Mouse (Mus musculus): ENCODE results near the gene Tuba3b. TPM values are rescaled to one million over a fixed set of nuclear protein-coding genes. Genes with fewer than 3 reads are reported as not detected.

The Tuba3b gene
- polyA plus RNA-seq, 1 experiment from 2014 or later, result 0.06 TPM

GRCm38 (mm10) chr6:145590501-145591293, 24.9 kb upstream of the Tuba3b start:
- 68% methylated on average over 11 of the region's 11 CpGs for WGBS (ENCODE audit: insufficient replicate concordance)
- no peak for ATAC-seq (ENCODE audit: insufficient read depth)
- H3K4me2 ChIP-seq, result no peak overlapping the region
- no peak overlapping the region for H3K9ac ChIP-seq
- no peaks in the 10 kb centered on the region for H3K4me1 ChIP-seq (replicated peaks)
- no peaks in the 10 kb centered on the region for H3K27me3 ChIP-seq
- no peaks in the 10 kb centered on the region for H3K9me3 ChIP-seq (replicated peaks)
- H3K36me3 ChIP-seq (replicated peaks), result no peaks in the 10 kb centered on the region
- no peak overlapping the region for H3K4me3 ChIP-seq (replicated peaks)
- no peak overlapping the region for H3K27ac ChIP-seq (replicated peaks)

- no peak for ATAC-seq (ENCODE audit: insufficient read depth)
- WGBS (ENCODE audit: insufficient replicate concordance), result 50% methylated on average over 1 of the region's 1 CpGs
- Histone ChIP-seq H3K4me1 (replicated peaks) (no peaks in the 10 kb centered on the region), H3K4me3 (replicated peaks) (no peak overlapping the region), H3K9me3 (replicated peaks) (no peaks in the 10 kb centered on the region), H3K4me2 (no peak overlapping the region), H3K36me3 (replicated peaks) (no peaks in the 10 kb centered on the region), H3K27me3 (no peaks in the 10 kb centered on the region), H3K9ac (no peak overlapping the region), H3K27ac (replicated peaks) (no peak overlapping the region)
Measured at GRCm38 (mm10) chr6:145591578-145591977, 24.0 kb upstream of the Tuba3b start.

DNA sequence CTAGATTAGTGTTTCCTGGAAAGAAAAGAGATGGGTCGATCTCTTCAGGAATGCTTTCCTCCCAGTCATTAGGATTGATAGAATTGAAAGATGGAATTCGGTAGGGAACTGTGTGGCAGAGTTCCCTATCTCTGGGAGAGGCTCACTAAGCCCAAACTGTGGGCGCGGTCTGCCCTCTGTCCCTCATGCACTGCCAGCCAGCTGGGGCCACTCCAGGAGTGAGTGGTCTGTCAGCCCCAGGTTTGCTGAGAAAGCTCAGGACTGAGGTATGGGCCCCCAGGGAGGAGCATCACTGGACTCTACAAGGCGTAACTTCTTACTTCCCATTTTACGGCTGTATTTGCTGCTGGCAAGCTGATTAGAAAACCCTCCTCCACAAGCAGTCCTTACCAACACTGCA, 23.5 kb upstream of the Tuba3b start:
- Histone ChIP-seq H3K27me3 (no peaks in the 10 kb centered on the region), H3K4me2 (no peak overlapping the region), H3K4me3 (replicated peaks) (no peak overlapping the region), H3K36me3 (replicated peaks) (no peaks in the 10 kb centered on the region), H3K9ac (no peak overlapping the region), H3K4me1 (replicated peaks) (no peaks in the 10 kb centered on the region), H3K9me3 (replicated peaks) (no peaks in the 10 kb centered on the region), H3K27ac (replicated peaks) (no peak overlapping the region)
- no peak for ATAC-seq (ENCODE audit: insufficient read depth)
- WGBS (ENCODE audit: insufficient replicate concordance), result 48% methylated on average over 6 of the region's 6 CpGs

GRCm38 (mm10) chr6:145592531-145592998, 23.0 kb upstream of the Tuba3b start:
- Histone ChIP-seq H3K36me3 (replicated peaks) (no peaks in the 10 kb centered on the region), H3K4me3 (replicated peaks) (no peak overlapping the region), H3K27ac (replicated peaks) (no peak overlapping the region), H3K4me2 (no peak overlapping the region), H3K27me3 (no peaks in the 10 kb centered on the region), H3K9me3 (replicated peaks) (no peaks in the 10 kb centered on the region), H3K9ac (no peak overlapping the region), H3K4me1 (replicated peaks) (no peaks in the 10 kb centered on the region)
- ATAC-seq (ENCODE audit: insufficient read depth), result no peak
- WGBS (ENCODE audit: insufficient replicate concordance), result 66% methylated on average over 8 of the region's 8 CpGs

- ATAC-seq (ENCODE audit: insufficient read depth), result no peak
Measured at GRCm38 (mm10) chr6:145593991-145594390, 21.6 kb upstream of the Tuba3b start.

DNA sequence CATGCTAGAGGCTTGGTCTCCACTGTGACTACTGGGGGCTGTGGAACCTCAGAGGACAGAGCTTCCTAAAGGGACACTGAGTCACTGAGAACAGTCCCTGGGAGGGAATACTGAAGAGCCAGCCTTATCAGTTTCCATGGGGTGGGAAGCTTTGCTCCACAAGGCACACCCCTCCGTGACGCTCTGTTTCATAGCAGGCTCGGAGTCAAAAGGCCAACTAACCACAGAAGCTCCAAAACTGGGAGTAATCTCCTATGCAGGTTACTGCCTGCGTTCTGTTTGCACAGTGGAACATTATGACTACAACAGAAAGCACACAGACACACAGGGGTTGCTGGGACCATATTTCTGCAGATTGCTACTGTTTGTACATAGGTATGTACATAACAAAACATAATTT, 19.7 kb upstream of the Tuba3b start:
- no peak overlapping the region for H3K4me3 ChIP-seq (replicated peaks)
- ATAC-seq (ENCODE audit: insufficient read depth), result no peak
- 50% methylated on average over 4 of the region's 4 CpGs for WGBS (ENCODE audit: insufficient replicate concordance)
- no peak overlapping the region for H3K4me2 ChIP-seq
- H3K4me1 ChIP-seq (replicated peaks), result no peaks in the 10 kb centered on the region
- H3K27me3 ChIP-seq, result no peaks in the 10 kb centered on the region
- no peaks in the 10 kb centered on the region for H3K36me3 ChIP-seq (replicated peaks)
- H3K9me3 ChIP-seq (replicated peaks), result no peaks in the 10 kb centered on the region
- H3K27ac ChIP-seq (replicated peaks), result no peak overlapping the region
- H3K9ac ChIP-seq, result no peak overlapping the region

More at GRCm38 (mm10) chr6:145593991-145594390, 21.6 kb upstream of the Tuba3b start:
- 47% methylated on average over 7 of the region's 7 CpGs for WGBS (ENCODE audit: insufficient replicate concordance)
- Histone ChIP-seq H3K27ac (replicated peaks) (no peak overlapping the region), H3K27me3 (no peaks in the 10 kb centered on the region), H3K9me3 (replicated peaks) (no peaks in the 10 kb centered on the region), H3K9ac (no peak overlapping the region), H3K4me3 (replicated peaks) (no peak overlapping the region), H3K36me3 (replicated peaks) (no peaks in the 10 kb centered on the region), H3K4me2 (no peak overlapping the region), H3K4me1 (replicated peaks) (no peaks in the 10 kb centered on the region)

- ATAC-seq (ENCODE audit: insufficient read depth), result no peak
- Histone ChIP-seq H3K4me1 (replicated peaks) (no peaks in the 10 kb centered on the region), H3K9me3 (replicated peaks) (no peaks in the 10 kb centered on the region), H3K4me3 (replicated peaks) (no peak overlapping the region), H3K9ac (no peak overlapping the region), H3K36me3 (replicated peaks) (no peaks in the 10 kb centered on the region), H3K27ac (replicated peaks) (no peak overlapping the region), H3K27me3 (no peaks in the 10 kb centered on the region), H3K4me2 (no peak overlapping the region)
- 40% methylated on average over 11 of the region's 11 CpGs for WGBS (ENCODE audit: insufficient replicate concordance)
Measured at GRCm38 (mm10) chr6:145598794-145599555, 16.6 kb upstream of the Tuba3b start.

- WGBS (ENCODE audit: insufficient replicate concordance), result 57% methylated on average over 2 of the region's 2 CpGs
- no peaks in the 10 kb centered on the region for H3K4me1 ChIP-seq (replicated peaks)
- H3K27ac ChIP-seq (replicated peaks), result no peak overlapping the region
- no peaks in the 10 kb centered on the region for H3K9me3 ChIP-seq (replicated peaks)
- no peak overlapping the region for H3K9ac ChIP-seq
- H3K27me3 ChIP-seq, result no peaks in the 10 kb centered on the region
- H3K4me3 ChIP-seq (replicated peaks), result no peak overlapping the region
- H3K36me3 ChIP-seq (replicated peaks), result no peaks in the 10 kb centered on the region
- no peak for ATAC-seq (ENCODE audit: insufficient read depth)
- H3K4me2 ChIP-seq, result no peak overlapping the region
Measured at GRCm38 (mm10) chr6:145604126-145604525, 11.4 kb upstream of the Tuba3b start.

GRCm38 (mm10) chr6:145604648-145605047, 10.9 kb upstream of the Tuba3b start:
- Histone ChIP-seq H3K4me1 (replicated peaks) (no peaks in the 10 kb centered on the region), H3K9me3 (replicated peaks) (no peaks in the 10 kb centered on the region), H3K27ac (replicated peaks) (no peak overlapping the region), H3K27me3 (no peaks in the 10 kb centered on the region), H3K9ac (no peak overlapping the region), H3K4me3 (replicated peaks) (no peak overlapping the region), H3K4me2 (no peak overlapping the region), H3K36me3 (replicated peaks) (no peaks in the 10 kb centered on the region)
- no peak for ATAC-seq (ENCODE audit: insufficient read depth)
- WGBS (ENCODE audit: insufficient replicate concordance), result 14% methylated on average over 4 of the region's 4 CpGs

DNA sequence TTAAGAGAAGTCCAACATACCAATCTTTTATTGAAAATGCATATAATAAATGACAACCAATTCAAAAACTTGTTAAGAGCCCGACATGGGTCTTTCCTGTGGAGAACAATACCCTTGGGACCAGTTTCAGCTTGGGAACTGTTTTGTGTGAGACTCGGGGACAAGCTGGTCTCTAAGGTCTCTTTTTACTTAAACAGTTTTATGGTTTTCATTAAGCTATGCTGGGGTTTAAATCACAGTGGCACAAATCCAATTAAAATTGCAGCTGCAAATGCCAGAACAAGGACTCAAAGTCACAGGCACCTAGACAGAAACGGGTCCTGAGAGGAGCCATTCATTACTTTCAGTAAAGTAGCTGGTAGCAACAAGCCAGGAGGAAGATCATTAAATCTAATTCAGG, 10.4 kb upstream of the Tuba3b start:
- no peaks in the 10 kb centered on the region for H3K4me1 ChIP-seq (replicated peaks)
- no peak overlapping the region for H3K9ac ChIP-seq
- no peaks in the 10 kb centered on the region for H3K36me3 ChIP-seq (replicated peaks)
- WGBS (ENCODE audit: insufficient replicate concordance), result 29% methylated on average over 3 of the region's 3 CpGs
- H3K27me3 ChIP-seq, result no peaks in the 10 kb centered on the region
- no peaks in the 10 kb centered on the region for H3K9me3 ChIP-seq (replicated peaks)
- H3K27ac ChIP-seq (replicated peaks), result no peak overlapping the region
- ATAC-seq (ENCODE audit: insufficient read depth), result no peak
- H3K4me2 ChIP-seq, result no peak overlapping the region
- H3K4me3 ChIP-seq (replicated peaks), result no peak overlapping the region

DNA sequence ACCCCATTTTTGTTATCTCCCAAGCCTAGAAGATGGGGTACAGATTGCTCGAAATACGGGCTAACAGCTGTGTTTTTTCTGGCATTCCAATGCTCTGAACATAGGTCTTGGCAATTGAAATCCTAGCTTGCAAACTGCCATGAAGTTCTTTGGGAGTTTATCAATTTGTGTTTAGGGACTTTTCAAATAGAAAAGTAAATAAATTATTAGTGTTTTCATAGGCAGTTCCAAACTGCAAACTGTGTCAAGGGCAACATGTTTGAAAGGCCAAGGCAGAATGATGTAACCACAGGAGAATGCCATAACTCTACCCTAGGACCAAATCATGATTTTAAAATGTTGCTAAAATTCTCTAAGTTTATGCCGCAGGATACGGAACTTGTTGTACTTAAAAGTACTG, 7.8 kb upstream of the Tuba3b start:
- no peaks in the 10 kb centered on the region for H3K9me3 ChIP-seq (replicated peaks)
- no peaks in the 10 kb centered on the region for H3K27me3 ChIP-seq
- H3K27ac ChIP-seq (replicated peaks), result no peak overlapping the region
- no peaks in the 10 kb centered on the region for H3K36me3 ChIP-seq (replicated peaks)
- H3K4me2 ChIP-seq, result no peak overlapping the region
- no peaks in the 10 kb centered on the region for H3K4me1 ChIP-seq (replicated peaks)
- 76% methylated on average over 4 of the region's 4 CpGs for WGBS (ENCODE audit: insufficient replicate concordance)
- H3K4me3 ChIP-seq (replicated peaks), result no peak overlapping the region
- no peak overlapping the region for H3K9ac ChIP-seq
- ATAC-seq (ENCODE audit: insufficient read depth), result no peak
